Mouse (Mus musculus) c-Kit-positive CD71-positive TER-119-negative erythroid progenitor cells, embryonic 14.5 days (primary cell): ENCODE data around the gene Lsm14a.
A peak's percentile ranks its signal among the peaks of the same experiment; 100 is the strongest.

Experiments
- DNase-seq: peaks from one replicate; pipeline ENCODE4 v3.0.0-alpha.2; 2013; ENCODE audit warnings: low read depth

Gene Lsm14a

DNA sequence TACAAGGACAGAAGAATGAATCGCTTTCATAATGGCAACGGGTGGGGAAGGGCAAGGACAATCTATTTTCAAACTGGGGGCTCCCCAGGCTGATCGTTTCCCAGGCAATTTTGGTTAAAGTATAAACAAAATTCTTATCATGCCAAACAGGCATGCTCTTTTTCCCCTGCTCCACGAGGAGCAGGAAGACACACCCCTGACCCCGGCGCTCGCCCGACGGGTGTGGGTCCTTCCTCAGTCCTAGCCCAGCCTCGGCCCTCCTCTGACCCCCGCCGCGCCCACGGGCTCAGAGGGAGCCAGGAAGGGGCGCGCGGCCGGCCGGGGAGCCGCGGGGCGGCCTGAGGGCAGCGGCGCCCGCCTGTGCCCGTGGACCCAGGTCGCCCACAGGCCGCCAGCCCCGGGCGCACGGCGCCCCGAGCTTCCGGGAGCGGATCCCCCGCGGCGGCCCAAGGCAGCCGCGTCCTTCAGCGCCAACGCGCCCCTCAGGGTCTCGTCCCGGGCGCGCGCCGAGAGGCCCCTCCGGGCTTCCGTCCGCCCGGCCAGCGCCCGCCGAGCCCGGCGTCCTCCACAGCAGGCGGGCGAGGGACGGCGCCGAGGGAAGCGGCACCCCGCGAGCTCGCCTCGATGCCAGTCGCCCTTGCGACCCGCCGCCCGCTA, 80.2 kb downstream of the Lsm14a start:
- peak; percentile 66 for DNase-seq

DNA sequence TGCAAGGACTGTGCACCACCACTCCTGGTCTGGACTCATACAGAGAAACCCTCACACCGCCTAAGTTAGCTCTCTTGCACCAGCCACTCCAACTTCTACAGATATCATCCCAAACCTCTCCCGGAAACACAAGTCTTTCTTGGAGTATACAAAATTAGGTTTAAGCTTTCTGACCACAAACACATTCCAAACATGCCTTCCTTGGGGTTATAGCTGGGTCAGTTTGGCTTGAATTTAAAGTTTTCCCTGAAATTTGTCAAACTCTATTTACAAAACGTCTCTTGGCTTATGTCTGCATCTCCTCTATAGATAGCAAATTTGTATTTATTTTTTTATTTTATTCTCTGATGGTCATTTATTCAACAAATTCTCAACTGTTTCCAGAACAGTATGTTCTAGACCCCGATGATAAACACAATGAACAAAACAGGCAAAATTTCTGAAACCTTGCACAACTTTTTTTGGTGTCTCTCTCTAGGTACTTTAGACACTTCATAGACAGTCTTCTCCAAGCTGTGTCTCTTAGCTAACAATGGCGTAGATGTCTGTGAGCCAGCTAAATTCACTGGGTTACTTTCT, 83.8 kb downstream of the Lsm14a start:
- DNase-seq, result no peak

DNA sequence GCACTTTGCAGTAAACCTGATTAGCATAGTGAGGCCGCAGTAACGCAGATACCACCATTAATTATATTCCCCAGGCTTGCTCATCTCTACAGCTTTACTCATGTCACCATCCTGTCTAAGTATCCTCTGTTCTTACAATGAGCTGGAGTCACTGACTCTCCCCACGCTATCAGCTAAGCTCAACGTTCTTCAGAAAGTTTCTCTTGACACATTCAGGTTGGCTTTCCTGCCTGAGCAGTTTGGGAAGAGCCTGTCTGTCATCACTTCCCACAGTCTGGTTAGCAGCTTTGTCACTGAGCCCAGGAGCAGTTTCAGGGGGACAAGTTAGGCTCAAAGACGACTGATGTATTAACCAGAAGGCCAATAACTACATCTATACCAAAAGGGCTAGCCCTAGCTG, 84.5 kb downstream of the Lsm14a start:
- DNase-seq, result no peak

GRCm38 (mm10) chr7:34305454-34305853, 87.7 kb downstream of the Lsm14a start:
- no peak for DNase-seq

DNA sequence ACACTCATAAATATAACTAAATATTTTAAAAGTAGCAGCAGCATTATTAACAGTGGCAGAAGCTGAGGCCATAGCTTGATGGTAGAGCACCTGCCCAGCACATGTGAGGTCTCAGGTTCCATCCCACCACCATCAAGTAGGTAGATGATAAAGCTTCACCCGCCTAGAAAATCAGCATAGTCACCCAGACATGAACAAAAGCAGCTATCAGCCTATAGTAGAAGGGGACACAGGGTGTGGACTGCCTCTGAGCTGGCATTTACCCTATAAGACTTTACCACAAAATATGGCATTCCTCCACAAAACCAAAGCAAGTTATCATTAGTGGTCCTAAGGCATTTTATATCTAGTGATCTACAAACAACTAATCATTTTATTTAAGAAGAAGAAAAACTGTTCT, 90.5 kb downstream of the Lsm14a start:
- no peak for DNase-seq

DNA sequence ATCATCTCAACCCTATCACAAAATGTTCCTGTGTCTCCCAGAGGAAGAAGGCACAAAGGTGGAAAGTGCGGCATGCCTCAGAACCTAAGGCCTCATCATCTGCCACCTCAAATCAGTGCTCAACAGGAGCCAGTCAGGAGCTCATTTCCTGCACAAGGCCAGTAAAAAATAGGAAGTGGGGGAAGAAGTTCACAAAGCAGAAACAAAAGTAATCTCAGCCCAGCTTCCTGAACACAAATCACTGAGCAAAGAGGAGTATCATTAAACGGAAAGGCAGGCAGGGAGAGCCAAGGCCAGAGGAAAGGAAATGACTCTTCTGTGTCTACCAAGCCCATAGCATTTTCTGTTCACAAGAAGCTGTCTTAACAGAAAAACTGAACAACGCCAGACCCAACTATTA, 91.2 kb downstream of the Lsm14a start:
- no peak for DNase-seq

DNA sequence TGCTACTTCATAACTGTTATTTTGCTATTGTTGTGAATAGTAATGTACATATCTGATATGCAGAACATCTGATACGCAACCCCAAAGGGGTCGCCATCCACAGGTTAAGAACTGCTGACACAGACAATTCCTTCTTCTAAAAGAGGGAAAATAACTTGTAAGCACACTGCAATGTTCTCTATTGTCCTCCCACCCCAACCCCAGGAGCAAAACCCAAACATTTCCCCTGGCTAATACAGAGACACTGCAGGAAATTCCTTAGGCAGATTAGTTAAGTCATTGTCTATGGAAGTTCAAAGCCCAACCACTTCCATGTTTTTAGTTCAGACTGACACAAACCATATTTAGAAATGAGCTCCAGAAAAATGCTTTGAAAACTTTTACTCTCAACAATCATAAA, 94.3 kb downstream of the Lsm14a start:
- DNase-seq, result no peak

DNA sequence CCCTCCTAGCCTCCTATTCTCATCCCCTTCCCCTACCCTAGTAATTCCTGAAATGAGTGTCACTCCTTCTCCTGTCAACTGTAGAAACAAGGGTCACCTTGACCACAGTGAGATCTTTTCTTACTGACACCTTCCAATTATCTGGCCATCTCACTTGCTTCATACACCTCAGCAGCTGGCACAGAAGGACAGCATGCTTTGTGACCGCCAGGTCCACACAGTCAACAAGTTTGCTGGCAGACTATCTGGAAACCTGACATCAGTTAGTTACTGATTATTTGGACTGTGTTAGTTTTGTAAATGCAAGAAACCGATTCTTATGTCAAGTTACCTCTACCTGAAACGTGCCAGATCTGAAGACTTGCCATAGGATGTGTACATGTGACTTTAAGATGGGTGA, 97.0 kb downstream of the Lsm14a start:
- no peak for DNase-seq
